Mouse (Mus musculus): ENCODE results near the gene Susd1.

Susd1 gene

DNA sequence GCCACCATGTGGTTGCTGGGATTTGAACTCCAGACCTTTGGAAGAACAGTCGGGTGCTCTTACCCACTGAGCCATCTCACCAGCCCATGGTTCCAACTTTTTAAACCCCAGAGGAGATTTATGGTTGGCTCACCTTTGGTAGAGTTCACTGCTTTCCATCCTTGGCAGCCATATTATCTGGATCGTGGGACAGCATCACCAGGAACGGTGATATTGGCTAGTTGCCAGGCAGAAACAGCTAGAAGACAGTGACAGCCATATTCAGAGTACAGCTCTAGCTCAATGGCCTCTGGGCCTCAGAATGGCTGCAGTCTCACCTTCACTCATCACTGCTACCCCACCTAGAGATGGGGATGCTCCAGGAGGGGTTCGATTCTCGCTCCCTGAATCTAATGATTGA lies 159.3 kb downstream of the Susd1 start:
- no peak for DNase-seq

DNA sequence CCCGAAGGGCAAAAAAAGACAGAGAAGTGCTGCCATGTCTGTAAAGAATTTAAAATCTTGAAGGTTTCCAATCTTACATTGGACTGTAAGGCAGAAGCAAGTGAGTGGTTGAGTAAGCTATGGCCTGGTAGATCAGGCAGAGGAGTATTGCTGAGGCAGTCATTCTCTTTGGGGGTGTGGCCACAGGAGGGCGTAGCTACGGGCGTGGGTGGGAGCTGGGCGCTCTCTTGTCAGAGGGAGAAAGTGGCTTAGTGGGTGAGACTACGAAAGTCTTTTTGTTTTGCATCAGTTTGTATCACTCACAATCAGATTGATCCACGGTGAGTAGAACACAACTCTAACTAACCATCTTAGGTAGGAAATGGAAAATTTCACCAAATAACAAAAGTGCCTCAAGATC lies 160.0 kb downstream of the Susd1 start:
- peak; percentile 28 for DNase-seq

DNA sequence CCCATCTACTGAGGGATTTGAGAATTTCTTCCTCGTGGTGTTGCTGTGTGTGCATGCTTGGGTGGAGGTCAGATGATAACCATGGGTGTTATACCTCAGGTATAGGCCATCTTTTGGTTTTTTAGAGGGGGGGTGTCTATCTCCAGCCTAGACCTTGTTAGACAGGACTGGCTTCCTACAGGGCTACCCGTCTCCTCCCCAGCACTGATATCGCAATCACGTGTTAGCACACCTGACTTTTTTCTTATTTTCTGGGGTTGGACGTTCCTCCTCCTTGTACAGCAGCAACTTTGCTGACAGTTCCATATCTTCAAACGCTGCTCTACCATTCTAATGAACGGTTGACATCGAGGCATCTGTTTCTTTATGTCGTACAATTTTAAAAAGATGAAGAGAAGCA lies 160.5 kb downstream of the Susd1 start:
- no peak for DNase-seq

DNA sequence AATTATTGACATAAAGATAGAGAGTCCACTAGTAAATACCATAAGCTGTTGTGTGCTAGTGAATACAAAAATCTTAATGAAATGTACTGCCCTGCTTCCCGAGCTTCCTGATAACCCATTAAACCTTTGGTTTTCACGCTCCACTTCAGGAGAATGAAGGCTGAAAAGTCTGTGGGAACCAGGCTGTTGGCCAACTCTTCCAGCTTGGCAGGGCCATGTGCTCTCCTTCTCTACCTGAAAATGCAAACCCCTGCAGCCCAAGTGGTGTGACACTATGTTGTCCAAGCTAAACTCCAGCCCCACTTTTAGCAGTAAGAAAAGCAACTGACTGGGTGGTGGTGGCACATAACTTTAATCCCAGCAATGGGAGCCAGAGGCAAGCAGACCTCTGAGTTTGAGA lies 162.5 kb downstream of the Susd1 start:
- DNase-seq = no peak

DNA sequence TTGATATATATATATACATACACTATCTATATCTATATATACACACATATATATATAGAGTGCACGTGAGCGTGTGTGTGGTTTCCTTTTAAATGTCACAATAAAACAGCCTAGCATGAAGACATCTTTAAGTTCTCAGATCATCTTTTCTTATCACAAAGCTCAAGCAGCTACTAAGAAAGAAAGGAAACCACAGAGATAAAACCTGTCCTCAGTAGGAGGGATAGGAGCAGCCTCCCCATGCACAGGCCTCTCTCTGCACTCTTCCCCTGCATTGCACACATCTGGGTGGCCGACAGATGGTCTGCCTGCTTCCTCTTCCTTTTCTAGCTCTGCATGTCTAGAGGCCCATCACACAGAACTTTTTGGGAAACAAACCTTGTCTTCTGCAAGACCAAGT lies 162.9 kb downstream of the Susd1 start:
- no peak for DNase-seq

DNA sequence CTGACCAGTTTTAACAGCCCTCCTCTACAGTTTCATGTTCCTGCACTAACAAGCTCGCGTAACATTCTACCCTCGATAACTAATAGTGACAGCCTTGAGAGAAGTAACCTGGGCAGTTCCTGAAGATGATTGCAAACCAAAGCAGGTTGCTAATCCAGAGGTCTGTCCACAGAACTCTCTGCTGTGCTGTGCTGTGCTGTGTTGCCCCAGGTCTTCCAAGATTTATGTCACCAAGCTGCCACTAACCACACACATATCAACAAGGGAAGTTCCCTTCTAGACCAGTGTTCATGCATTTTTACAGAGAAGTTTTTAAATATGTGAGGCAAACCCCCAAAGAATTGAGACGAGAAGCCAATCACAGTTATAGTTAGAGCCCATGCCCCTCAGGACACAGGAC lies 164.3 kb downstream of the Susd1 start:
- DNase-seq = no peak

DNA sequence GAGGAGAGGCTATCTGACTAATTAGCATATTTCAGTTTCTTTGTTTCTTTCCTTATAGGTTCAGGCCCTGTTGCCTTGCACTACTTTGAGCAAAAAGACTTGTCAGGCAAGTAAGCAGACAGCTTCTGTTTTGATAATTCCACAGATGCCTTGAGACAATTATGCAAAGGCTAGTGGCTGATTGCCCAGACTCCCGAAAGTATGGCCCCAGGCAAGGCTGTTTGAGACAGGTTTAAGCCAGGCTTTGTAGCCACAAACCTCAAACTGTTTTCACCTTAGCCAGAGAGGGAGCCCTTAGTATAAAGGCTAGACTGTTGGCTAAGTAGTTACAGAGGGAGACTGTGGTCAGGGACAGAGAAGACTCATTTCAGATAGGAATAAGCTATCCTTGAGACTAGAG lies 165.1 kb downstream of the Susd1 start:
- DNase-seq = no peak

DNA sequence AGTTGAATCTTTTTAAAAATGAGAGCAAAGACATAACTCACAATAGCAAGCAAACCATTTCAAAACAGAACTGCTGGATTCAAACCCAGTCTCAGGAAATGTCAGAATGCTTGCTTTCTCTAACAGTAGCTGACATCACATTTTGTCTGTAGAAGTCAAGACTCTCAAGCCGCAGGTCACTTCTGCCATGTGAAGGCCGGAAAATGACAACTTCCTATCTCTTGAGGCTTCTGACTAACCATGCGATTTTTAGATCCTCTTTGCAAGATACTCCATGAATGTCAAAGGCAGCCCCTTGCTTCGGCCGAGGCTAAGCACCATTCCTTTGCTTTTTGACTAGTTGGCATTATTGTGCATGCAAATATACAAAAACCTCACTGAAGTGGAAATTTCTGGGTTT lies 172.8 kb downstream of the Susd1 start:
- no peak for DNase-seq

DNA sequence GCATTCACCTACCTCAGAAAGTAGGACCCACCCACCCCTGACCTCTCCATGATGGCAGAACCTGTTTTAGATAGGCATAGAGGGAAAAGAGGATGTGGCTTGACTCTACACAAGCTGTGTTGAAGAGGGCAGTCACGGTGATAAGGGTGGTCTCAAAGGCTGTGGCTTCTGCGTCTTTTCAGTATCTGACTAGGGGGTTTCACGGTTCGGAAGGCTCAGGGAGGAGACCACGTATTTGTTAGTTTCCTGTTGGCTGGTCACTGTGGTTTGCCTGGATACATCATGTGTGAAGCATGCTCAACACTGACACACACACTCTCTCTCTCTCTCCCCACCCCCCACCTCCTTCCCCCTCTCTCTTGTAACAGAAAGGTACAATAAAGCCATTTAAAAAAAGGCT lies 173.3 kb downstream of the Susd1 start:
- DNase-seq = no peak

Measured in lung, postnatal 10 days (tissue).